Mouse (Mus musculus) myocyte (in vitro differentiated cells): ENCODE data around the gene Best2.

Experiments used
- CEBPB ChIP-seq: IDR thresholded peaks from 2 replicates; pipeline ENCODE4 v1.6.1; 2011; ENCODE audit warnings: mild to moderate bottlenecking, moderate library complexity; ENCODE audit not compliant: poor library complexity, insufficient read depth, severe bottlenecking
- E2F4 ChIP-seq: IDR thresholded peaks from one replicate; pipeline ENCODE4 v1.6.1; 2011; ENCODE audit warnings: mild to moderate bottlenecking, control low read depth, moderate library complexity; ENCODE audit not compliant: insufficient read depth
- MAX ChIP-seq: IDR thresholded peaks from one replicate; pipeline ENCODE4 v1.6.1; 2011; ENCODE audit warnings: low read depth, mild to moderate bottlenecking, control low read depth
- MYOD1 ChIP-seq, 3 experiments: IDR thresholded peaks; one replicate each; pipeline ENCODE4 v1.6.1; 2011; ENCODE audit warnings: control low read depth in 2 of 3, low read depth in 2 of 3, mild to moderate bottlenecking in 2 of 3, moderate library complexity in 1 of 3; ENCODE audit not compliant: insufficient read length in 2 of 3, control insufficient read depth in 1 of 3
- MYOG ChIP-seq, 3 experiments: IDR thresholded peaks; one replicate each; pipeline ENCODE4 v1.6.1; 2011; ENCODE audit warnings: control low read depth in 2 of 3, low read depth in 2 of 3, mild to moderate bottlenecking in 2 of 3; ENCODE audit not compliant: insufficient read length in 2 of 3, control insufficient read depth in 1 of 3, insufficient read depth in 1 of 3
- POLR2A ChIP-seq: IDR thresholded peaks from one replicate; pipeline ENCODE4 v1.6.1; 2011; ENCODE audit warnings: low read depth, mild to moderate bottlenecking, control low read depth, moderate library complexity; ENCODE audit not compliant: insufficient read length
- POLR2AphosphoS2 ChIP-seq: IDR thresholded peaks from one replicate; pipeline ENCODE4 v1.6.1; 2011; ENCODE audit warnings: low read depth, control low read depth; ENCODE audit not compliant: insufficient read length
- REST ChIP-seq: IDR thresholded peaks from one replicate; pipeline ENCODE4 v1.6.1; 2011; ENCODE audit warnings: mild to moderate bottlenecking, control low read depth, moderate library complexity; ENCODE audit not compliant: insufficient read depth, insufficient read length
- SRF ChIP-seq: IDR thresholded peaks from one replicate; pipeline ENCODE4 v1.6.1; 2011; ENCODE audit warnings: low read depth; ENCODE audit not compliant: control insufficient read depth, insufficient read length
- TCF12 ChIP-seq: IDR thresholded peaks from one replicate; pipeline ENCODE4 v1.6.1; 2011; ENCODE audit warnings: mild to moderate bottlenecking, control low read depth; ENCODE audit not compliant: poor library complexity, insufficient read depth, severe bottlenecking
- TCF3 ChIP-seq: IDR thresholded peaks from one replicate; pipeline ENCODE4 v1.6.1; 2011; ENCODE audit warnings: low read depth, control low read depth; ENCODE audit not compliant: insufficient read length
- USF1 ChIP-seq: IDR thresholded peaks from one replicate; pipeline ENCODE4 v1.6.1; 2011; ENCODE audit warnings: low read depth, mild to moderate bottlenecking, control low read depth, moderate library complexity

DNA sequence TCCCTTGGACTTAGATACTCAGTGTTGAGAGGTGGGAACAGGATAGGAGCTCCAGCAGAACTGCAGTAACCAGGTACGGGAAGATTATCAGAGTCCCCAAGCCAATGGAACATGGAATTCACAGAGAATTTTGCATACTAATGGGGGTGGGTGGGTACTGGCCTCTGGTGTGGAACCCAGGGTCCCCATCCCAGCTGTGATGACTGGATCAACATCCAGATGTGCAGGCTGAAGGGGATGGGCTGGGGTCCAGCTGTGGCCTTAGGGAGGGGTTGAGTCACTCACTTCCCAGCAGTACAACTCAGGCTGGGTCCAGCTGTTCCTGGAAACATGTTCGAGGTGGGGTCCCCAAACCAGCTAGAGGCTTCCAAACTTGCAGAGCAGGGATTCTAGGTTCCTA lies 26.4 kb downstream of the Best2 start:
- TF ChIP-seq TCF12 (no peak), MAX (no peak), POLR2AphosphoS2 (no peak), POLR2A (no peak), E2F4 (no peak), SRF (no peak), REST (no peak), USF1 (no peak), MYOD1 (IDR thresholded peaks at IDR 0.05; ENCODE audit: control insufficient read depth in 1 of 3, insufficient read length in 2 of 3, low read depth in 2 of 3) (no peak), TCF3 (no peak), MYOG (IDR thresholded peaks at IDR 0.05; ENCODE audit: control insufficient read depth in 1 of 3, insufficient read depth in 1 of 3, insufficient read length in 2 of 3, low read depth in 2 of 3) (no peak), CEBPB (no peak)
